Mouse (Mus musculus): ENCODE measurements around the gene Neurl1a. TPM values are rescaled to one million over a fixed set of nuclear protein-coding genes. Genes with fewer than 3 reads are reported as not detected.
A peak's percentile ranks its signal among the peaks of the same experiment; 100 is the strongest.

The Neurl1a gene
- total RNA-seq, 2 experiments from 2014 or later: 180 to 194 TPM

DNA sequence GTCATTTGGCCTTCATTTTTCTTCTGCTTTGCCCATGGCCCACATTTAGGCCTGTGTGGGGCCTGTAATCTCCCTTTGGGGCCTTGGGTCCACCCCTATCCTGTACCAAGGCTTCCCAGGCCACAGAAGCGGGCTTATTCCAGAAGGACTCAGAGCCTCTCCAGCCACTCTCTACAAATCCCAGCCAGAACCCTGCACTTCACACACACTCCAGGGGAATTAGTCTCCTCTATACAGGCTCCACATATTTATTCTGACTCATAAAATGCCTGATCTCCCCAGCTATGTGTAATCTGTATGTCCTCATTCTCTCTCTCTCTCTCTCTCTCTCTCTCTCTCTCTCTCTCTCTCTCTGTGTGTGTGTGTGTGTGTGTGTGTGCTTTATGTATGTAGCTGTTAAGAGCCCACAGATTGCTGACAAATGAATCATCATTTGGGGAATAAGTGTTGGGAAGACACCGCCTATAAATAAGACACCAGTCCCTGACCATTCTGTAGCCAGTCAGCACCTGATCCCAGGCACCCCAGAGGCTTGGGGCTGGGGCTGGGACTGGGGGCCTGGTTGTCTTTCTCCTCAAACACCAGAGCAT, 1.6 kb upstream of the Neurl1a start:
- DNase-seq (ENCODE audit: low spot score in 2 of 2): no peak
- no peak for TF ChIP-seq CTCF (conservative IDR thresholded peaks at IDR 0.05)
- Histone ChIP-seq H3K4me3 (no peak overlapping the region), H3K27ac (no peak overlapping the region)

DNA sequence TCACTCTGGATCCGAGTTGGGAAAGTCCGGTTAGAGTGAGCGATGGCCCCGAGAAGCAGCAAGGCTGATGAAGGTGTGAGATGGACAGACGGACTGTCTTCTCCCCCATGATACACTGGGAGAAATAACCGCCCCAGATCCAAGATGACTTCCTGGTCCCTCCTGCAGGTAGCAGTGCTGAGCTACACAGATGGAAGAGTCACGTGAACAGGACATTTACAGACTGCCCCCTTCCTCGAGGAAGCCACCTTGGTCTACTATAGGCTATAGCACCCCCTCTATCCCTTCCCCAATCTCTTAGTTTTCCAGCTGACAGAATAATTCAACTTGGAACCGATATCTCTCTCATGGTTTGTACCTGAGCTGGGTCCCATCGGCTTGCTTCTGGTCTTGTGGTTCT, 619 bp upstream of the Neurl1a start:
- no peak for DNase-seq (ENCODE audit: low spot score in 2 of 2)
- Histone ChIP-seq H3K4me3 (peak overlapping the region; percentile 84; the same call in 1 of the 2 replicates), H3K27ac (peak overlapping the region; percentile 89)
- peak; percentile 72 for TF ChIP-seq CTCF (conservative IDR thresholded peaks at IDR 0.05)

DNA sequence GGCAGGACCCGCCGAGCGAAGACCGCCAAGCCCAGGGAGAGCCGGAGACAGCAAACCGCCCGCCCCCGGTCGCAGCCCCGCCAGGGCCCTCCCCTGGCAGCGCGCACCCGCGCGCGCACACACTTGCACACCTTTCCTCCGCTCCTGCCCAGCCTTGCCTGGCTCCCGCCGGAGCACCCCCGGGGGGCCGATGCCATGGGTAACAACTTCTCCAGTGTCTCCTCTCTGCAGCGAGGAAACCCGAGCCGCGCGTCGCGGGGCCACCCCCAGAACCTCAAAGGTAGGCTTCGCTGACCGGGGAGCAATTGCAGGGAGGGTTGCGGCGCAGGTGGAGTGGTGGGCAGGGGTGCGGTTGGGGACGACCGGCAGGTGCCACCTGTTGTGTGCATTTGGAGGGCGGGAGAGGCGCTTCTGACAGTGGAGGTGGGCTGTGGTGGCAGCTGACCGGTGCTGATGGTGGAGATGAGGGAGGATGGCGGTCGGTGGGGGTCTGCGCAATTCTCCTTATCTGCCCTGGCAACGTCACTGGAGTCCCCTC, 721 bp downstream of the Neurl1a start:
- H3K4me3 ChIP-seq: peak overlapping the region; percentile 84
- peak in 1 of 2 experiments; percentile 53 for DNase-seq (ENCODE audit: low spot score in 2 of 2)
- no peak for TF ChIP-seq CTCF (conservative IDR thresholded peaks at IDR 0.05)

DNA sequence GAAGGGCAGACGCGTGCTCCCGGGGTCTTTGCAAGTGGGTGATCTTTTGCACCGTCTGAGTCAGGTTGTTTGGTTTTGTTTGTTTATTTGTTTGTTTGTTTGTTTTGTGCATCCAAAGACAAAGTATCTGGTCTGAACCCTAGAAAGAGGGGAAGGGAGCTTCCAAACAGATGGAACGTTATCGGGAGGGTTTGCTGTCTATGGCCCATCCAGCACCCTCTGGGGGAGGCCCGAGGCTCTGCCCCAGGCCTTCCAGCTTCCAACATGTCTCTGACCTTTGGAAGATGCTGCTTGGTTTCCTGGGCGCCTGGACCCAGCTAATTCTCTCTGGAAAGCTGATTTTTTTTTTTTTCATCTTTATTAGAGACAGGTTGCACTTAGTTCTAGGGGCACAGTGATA, 1.4 kb downstream of the Neurl1a start:
- no peak for DNase-seq (ENCODE audit: low spot score in 2 of 2)
- peak; percentile 16; the same call in 1 of the 2 replicates for TF ChIP-seq CTCF (conservative IDR thresholded peaks at IDR 0.05)
- Histone ChIP-seq H3K4me3 (peak overlapping the region; percentile 84), H3K27ac (peak overlapping the region; percentile 89; the same call in 1 of the 2 replicates)

More for the DNA sequence above, 721 bp downstream of the Neurl1a start:
- H3K27ac ChIP-seq: peak overlapping the region; percentile 89

DNA sequence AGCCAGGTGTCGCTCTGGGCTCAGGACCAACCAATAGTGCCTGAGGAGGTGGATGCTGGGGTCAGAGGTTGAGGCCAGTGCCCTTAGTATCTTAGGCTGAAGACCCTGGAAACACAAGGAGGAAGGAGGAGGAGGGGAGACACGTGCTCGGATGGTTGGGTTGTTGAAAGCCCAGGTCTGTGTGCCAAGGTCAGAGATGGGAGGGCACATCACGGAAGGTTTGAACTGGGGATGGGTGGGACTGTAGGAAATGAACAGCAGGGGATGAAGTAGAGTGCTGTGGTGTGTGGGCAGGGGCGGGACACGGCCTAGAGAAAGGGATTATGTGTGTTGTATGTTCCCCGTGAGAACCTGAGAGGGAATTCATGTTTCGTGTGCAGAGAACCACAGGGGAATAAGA, 5.6 kb downstream of the Neurl1a start:
- DNase-seq (ENCODE audit: low spot score in 2 of 2): no peak
- no peak for TF ChIP-seq CTCF (conservative IDR thresholded peaks at IDR 0.05)
- no peak overlapping the region for H3K4me3 ChIP-seq
- 0 out of 2 replicates have a peak overlapping the region, but pooled peaks have one; percentile 7 for H3K27ac ChIP-seq

DNA sequence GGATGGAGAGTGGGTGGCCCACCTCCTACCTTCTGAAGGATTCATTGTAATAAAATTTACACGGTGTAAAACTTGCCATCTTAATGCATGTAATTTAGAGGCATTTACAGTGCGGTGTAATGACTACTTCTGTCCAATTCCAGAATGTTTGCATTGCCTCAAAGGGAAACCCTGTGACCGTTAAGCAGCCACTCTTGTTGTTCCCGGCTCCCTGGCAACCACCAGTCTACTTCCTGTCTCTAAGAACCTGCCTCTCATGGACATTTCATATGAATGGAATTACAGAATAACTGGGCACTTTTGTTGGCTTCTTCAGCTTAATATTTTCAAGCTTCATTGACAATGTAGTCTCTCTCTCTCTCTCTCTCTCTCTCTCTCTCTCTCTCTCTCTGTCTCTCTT, 6.1 kb downstream of the Neurl1a start:
- no peak overlapping the region for H3K27ac ChIP-seq
- no peak for TF ChIP-seq CTCF (conservative IDR thresholded peaks at IDR 0.05)
- H3K4me3 ChIP-seq: no peak overlapping the region
- DNase-seq (ENCODE audit: low spot score in 2 of 2): no peak

DNA sequence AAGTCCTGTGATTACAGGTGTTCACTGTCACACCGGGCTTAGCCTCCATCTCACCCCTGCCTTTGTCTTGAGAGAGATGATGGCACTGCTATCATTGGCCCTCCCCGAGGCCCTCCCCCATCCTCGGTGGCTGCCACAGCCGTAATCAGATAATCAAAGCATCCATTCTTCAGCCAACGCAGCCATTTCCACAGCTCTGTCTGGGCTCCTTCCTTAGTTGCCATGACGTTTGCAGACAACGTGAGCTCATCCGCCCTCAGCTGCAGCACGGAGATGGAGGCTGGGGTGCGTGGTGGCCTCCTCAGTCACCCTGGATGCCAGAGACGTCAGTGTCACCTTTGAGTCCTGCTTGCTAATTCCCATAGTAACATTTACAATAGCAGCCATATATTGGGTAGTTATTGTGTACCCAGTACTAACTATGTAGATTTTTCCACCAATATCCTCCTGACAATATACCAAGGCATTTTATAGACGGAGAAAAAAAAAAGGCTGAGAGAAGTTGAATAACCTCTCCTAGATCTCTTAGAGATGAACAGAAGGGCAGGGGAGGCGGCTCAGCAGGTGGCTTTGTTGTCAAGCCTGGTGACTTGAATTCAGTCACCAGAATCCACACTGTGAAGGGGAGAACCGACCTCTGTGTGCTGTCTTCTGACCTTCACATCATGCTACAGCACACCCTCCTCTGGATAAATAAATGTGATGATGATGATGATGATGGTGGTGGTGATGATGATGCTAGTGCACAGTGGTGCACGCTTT, 8.1 kb downstream of the Neurl1a start:
- H3K4me3 ChIP-seq: no peak overlapping the region
- no peak for TF ChIP-seq CTCF (conservative IDR thresholded peaks at IDR 0.05)
- peak overlapping the region; percentile 76 for H3K27ac ChIP-seq
- DNase-seq (ENCODE audit: low spot score in 2 of 2): peak in 1 of 2 experiments; percentile 51

DNA sequence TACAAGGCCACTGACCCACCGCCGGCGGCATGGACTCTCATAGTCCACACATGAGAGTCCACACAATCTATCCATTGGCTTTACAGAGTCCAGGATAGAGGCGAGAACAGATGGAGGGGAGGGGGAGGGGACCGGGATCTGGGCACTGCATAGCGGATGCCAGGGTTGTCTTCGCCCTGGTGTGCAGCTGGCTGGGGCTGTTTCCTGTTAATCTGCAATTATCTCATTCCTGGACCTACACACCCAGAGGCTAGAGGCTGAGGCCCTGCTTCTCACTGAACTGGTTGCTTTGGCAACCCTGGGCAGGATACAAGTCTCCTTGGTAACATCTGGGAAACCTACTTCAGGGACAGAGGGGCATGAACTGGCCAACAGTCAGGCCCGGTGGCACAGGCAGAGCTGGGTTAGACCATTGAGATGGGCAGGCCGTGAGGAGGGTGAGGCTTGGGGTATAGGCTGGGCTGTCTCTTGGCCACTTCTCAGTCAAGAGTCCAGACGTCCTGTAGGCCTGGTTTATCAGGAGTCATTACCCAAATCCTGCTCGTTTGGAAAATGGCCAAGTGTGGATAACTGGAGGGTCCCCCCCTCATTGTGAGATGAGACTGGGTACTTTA, 10.0 kb downstream of the Neurl1a start:
- TF ChIP-seq CTCF (conservative IDR thresholded peaks at IDR 0.05): no peak

DNA sequence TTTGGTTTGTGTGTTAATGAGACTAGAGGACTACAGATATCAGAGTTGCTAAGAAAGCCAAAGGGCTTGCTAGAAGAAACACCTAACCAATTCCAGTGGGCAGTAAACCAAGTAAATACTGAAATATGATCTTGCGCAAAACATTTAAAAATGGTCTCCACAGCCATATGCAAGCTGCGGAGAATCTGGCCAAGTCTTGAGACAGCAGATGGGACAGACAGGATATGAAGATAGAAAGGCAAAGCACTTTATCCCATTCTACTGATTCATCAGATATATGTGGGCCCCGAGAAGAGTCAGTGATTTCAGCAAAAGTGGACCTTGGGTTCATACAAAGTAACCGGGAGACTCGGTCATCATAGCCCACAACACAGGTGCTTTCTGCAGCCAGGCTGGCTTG, 13.5 kb downstream of the Neurl1a start:
- Histone ChIP-seq H3K4me3 (no peak overlapping the region), H3K27ac (no peak overlapping the region)
- TF ChIP-seq CTCF (conservative IDR thresholded peaks at IDR 0.05): no peak
- DNase-seq (ENCODE audit: low spot score in 2 of 2): no peak

More for the DNA sequence above, 10.0 kb downstream of the Neurl1a start:
- H3K27ac ChIP-seq: peak overlapping the region; percentile 61; the same call in 1 of the 2 replicates
- DNase-seq (ENCODE audit: low spot score in 2 of 2): no peak
- no peak overlapping the region for H3K4me3 ChIP-seq

DNA sequence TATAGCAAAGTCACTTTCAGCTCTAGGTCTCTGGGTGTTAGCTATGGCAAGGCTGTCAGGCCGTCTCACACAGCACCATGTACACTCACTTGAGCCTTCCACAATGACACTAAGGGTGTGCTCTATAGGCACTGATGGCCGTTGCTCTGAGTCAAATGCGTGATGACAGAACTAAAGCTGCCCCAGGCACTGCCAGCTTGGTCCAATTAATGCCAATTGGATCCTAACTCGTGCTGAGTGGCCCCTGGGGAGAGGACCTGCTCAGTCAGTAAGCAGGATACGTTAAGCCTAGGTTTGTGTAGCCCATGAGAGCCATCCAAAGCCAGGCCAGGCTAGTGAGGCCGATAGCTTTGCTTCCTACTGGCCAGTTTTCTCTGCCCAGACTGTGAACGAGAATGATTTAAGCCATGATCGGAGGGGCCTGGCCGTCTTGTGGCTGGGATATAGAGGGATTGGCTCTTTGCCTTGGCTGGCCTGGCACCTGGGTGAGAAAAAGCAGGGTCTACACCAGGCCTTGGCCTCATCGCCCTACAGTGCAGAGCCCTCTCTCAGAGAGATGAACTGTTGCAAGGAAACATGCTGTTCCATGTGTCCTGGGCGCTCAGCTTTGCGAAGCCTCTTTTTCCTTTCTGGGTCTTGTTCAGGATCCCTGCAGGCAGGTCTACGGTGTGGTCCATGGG, 20.2 kb downstream of the Neurl1a start:
- Histone ChIP-seq H3K4me3 (no peak overlapping the region), H3K27ac (no peak overlapping the region)
- no peak for DNase-seq (ENCODE audit: low spot score in 2 of 2)
- no peak for TF ChIP-seq CTCF (conservative IDR thresholded peaks at IDR 0.05)

DNA sequence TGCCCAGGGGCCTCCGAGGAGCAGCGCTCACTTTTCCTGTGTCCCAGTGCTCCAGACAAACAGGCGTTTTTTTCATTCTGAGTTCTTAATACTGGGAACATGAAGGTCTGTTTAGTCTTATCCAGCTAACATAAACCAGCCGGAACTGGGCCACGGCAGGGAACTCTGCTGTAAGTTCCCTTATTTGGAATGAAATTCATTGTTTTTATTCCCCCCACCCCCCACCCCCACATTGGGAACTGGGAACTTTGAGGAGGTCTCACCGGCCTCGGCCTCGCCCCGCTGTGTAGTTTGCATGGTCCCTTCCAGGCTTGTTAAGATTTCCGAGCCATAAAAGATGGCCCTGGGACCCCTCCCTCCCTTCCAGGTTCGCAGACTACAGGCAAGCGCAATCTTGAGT, 23.4 kb downstream of the Neurl1a start:
- H3K4me3 ChIP-seq: no peak overlapping the region
- DNase-seq (ENCODE audit: low spot score in 2 of 2): no peak
- no peak for TF ChIP-seq CTCF (conservative IDR thresholded peaks at IDR 0.05)
- no peak overlapping the region for H3K27ac ChIP-seq

DNA sequence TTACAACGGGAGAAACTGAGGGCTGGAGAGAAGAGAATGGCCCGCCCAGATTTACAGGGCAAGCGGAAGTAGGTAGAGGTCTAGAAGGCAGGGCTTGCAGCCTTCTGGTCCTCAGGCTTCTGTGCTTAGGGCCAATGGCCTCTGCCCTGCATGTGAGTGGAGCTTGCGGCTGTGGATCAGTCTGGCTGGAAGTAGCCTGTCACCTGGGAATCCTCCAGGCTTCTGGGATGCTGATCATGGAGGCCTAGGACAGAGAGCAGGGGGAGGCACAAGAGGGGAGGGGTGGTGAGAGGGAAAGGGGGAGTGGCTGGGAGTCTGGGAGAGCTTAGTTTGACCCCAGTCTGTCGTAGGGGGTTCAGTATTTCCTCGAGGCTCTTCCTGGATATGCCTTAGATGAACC, 23.8 kb downstream of the Neurl1a start:
- TF ChIP-seq CTCF (conservative IDR thresholded peaks at IDR 0.05): no peak
- Histone ChIP-seq H3K4me3 (no peak overlapping the region), H3K27ac (no peak overlapping the region)
- DNase-seq (ENCODE audit: low spot score in 2 of 2): no peak

DNA sequence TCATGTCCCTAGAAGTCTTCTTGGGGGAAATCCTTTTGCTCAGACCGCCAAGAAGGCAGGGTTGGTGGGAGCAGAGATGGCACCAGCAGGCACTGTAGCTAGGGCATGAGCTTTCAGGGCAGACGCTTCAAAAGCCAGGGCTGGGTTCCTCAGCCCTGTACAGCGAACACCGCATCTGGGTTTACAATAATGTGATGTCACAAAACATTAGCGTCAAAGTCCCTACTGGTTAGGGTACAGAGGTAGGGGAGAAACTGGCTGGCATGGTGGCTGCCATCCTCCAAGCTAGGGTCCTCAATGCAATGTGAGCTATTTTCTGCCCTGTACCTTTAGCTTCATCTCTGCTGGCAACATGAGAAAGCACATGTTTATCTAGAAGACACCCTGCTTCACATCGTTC, 24.4 kb downstream of the Neurl1a start:
- TF ChIP-seq CTCF (conservative IDR thresholded peaks at IDR 0.05): no peak
- no peak for DNase-seq (ENCODE audit: low spot score in 2 of 2)
- H3K27ac ChIP-seq: peak overlapping the region; percentile 53
- H3K4me3 ChIP-seq: no peak overlapping the region
